Mouse (Mus musculus) stomach, postnatal 0 days (tissue): Measurements from ENCODE around the gene Nr2f6.

ENCODE experiments used
- CTCF ChIP-seq: IDR thresholded peaks from 2 replicates; pipeline ENCODE4 v1.5.1; 2016; ENCODE audit warnings: antibody characterized with exemption, low read depth, mild to moderate bottlenecking, moderate library complexity
- EP300 ChIP-seq: optimal IDR thresholded peaks from 2 replicates; pipeline ENCODE3; 2016; ENCODE audit warnings: antibody characterized with exemption

DNA sequence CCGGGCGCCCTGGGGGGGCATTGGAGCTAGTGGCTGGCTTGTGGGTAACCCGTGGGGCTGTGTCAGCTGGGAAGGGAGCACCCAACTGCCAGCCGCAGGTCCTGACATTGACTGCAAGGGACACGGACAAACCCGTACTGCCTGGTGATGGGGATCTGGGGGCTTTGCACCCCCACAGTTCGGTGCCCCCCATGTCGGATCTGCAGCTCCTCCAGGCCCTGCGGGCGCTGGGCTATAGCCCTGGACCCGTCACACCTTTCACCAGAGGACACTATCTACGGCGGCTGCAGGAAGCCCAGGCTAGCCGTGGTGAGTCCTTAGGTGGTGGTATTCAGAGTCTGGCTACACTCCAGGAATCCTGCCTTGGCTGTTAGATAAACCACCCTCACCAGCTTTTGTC, 25.7 kb upstream of the Nr2f6 start:
- TF ChIP-seq CTCF, result no peak
- TF ChIP-seq EP300, result no peak
